Mouse (Mus musculus): ENCODE results near the gene Ube4b. TPM values are rescaled to one million over a fixed set of nuclear protein-coding genes. Genes with fewer than 3 reads are reported as not detected.

Gene Ube4b
- total RNA-seq, 2 experiments from 2014 or later: 17.5 to 26.4 TPM

DNA sequence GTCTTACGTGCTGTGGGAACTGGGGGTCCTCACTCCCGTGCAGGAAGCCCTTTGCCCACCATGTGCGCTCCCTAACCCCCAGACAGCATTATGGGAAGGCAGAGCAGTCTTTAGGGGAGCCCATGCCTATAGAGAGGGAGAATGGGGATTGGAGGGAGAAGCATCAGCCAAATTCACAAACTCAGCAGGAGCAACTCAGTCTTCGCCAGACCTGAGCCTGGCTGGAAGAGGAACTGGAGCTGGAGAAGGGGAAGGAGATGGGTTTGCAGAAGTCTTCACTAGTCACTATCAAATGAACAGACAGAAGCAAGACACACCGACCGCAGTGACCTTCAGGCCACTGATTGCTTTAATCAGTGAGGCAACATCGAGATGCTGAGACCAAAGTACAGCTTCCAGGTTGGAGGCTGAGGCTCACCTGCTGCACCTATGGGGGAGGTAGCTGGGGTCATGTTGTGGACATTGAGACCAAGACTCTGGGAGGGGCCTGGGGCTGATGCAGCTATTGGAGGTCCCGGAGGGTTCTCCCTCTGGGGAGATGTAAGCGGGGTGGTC, 28.3 kb downstream of the Ube4b start:
- no peak for ATAC-seq (replicated peaks; ENCODE audit: low FRiP score, poor library complexity, severe bottlenecking)

DNA sequence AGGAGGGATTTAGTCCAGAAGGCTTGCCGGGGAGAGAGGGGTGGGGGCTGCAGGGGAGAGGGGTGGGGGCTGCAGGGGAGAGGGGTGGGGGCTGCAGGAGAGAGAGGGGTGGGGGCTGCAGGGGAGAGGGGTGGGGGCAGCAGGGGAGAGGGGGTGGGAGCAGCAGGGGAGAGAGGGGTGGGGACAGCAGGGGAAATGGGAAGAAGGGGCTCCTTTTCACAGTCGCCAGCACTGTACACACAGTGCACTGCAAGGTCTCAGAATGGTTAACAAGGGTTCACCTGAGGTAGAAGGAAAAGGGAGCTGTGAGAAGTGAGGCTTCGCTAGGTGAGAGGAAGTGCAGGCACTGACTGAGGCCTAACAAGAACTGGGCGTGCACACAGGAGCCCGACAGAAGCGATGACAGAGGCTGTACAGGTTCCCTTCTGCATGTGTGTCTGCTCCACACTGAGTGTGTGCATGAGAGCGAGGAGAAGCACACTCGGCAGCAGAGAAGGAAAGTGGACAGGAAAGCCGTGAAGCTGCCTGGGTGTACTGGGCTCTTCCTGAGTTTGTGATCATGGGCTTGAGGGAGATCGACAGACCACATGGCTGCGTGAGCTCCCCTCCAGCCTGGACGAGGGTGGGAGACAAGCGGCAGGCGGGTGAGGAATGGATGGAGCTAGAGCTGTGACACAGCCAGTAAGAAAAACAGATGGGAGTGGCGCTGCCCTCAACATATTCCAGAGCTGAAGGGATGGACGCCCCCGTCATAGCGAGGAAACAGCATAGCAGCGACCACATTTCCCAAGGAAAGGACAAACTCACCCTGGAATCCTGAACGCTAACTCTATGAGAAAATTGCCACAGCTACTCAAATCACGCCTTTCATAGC, 29.9 kb downstream of the Ube4b start:
- no peak for ATAC-seq (replicated peaks; ENCODE audit: low FRiP score, poor library complexity, severe bottlenecking)

DNA sequence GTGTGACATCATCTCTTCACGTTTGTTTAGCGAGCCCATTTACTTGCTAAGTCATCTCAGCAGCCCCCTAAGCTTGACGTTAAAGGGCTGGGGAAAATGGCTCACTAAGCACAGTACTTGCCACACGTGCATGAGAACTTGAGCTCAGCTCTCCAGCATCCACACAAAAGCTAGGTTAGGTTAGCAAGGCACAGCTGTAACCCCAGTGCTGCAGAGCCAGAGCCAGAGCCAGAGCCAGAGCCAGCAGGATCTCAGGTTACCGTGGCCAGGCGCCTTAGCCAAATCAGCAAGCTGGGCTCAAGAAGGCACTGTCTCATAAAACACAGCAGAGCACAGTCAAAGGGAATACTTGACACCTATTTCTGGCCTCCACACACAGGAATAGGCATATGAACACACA, 31.0 kb downstream of the Ube4b start:
- ATAC-seq (replicated peaks; ENCODE audit: low FRiP score, poor library complexity, severe bottlenecking): no peak

DNA sequence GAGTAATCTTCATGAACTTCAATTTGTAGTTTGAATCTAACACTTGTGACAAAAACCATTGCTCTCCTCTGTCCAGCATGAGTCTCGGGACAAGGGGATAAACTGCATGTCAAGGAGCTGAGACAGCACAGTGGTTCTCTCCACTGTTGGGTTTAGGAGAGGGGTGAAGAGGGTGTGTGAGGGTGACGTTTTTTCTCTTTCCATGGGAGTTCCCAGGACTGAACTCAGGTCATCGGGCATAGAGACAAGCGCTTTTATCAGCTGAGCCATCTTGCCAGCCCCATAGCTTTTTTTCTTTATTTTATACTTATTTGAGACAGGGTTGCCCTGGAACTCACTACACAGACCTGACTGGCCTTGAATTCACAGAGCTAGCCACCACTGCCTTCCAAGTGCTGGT, 32.3 kb downstream of the Ube4b start:
- no peak for ATAC-seq (replicated peaks; ENCODE audit: low FRiP score, poor library complexity, severe bottlenecking)

- ATAC-seq (replicated peaks; ENCODE audit: low FRiP score, poor library complexity, severe bottlenecking): no peak
Measured at GRCm38 (mm10) chr4:149393311-149393995, 33.1 kb downstream of the Ube4b start.

GRCm38 (mm10) chr4:149392359-149392758, 34.2 kb downstream of the Ube4b start:
- no peak for ATAC-seq (replicated peaks; ENCODE audit: low FRiP score, poor library complexity, severe bottlenecking)

GRCm38 (mm10) chr4:149381001-149381400, 45.5 kb downstream of the Ube4b start:
- no peak for ATAC-seq (replicated peaks; ENCODE audit: low FRiP score, poor library complexity, severe bottlenecking)

- no peak for ATAC-seq (replicated peaks; ENCODE audit: low FRiP score, poor library complexity, severe bottlenecking)
Measured at GRCm38 (mm10) chr4:149379881-149380280, 46.7 kb downstream of the Ube4b start.

- no peak for ATAC-seq (replicated peaks; ENCODE audit: low FRiP score, poor library complexity, severe bottlenecking)
Measured at GRCm38 (mm10) chr4:149378819-149379218, 47.7 kb downstream of the Ube4b start.

GRCm38 (mm10) chr4:149376034-149376433, 50.5 kb downstream of the Ube4b start:
- ATAC-seq (replicated peaks; ENCODE audit: low FRiP score, poor library complexity, severe bottlenecking): no peak

GRCm38 (mm10) chr4:149374662-149375061, 51.9 kb downstream of the Ube4b start:
- ATAC-seq (replicated peaks; ENCODE audit: low FRiP score, poor library complexity, severe bottlenecking): 0 out of 2 replicates have a peak, but pooled peaks have one; percentile 27

DNA sequence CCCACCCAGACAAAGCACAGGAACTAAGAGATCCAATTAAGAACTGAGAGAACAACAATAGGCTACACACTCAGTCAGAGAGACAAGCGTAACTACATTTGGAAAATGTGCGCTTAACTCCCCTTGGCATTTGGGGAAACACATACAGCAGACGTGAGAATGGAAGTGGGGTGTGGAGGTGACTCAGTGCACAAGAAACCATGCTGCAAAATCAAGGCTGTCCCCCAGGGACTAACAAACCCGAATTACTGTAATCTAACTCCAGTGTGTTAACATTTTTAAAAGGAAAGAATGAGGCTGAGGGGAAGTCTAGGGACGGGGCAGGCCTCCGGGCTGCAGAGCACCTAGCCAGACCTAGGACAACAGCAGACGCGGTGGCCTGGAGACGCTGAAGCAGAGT, 52.6 kb downstream of the Ube4b start:
- no peak for ATAC-seq (replicated peaks; ENCODE audit: low FRiP score, poor library complexity, severe bottlenecking)

- ATAC-seq (replicated peaks; ENCODE audit: low FRiP score, poor library complexity, severe bottlenecking): no peak
Measured at GRCm38 (mm10) chr4:149373431-149373830, 53.1 kb downstream of the Ube4b start.

- no peak for ATAC-seq (replicated peaks; ENCODE audit: low FRiP score, poor library complexity, severe bottlenecking)
Measured at GRCm38 (mm10) chr4:149365702-149366370, 60.7 kb downstream of the Ube4b start.

DNA sequence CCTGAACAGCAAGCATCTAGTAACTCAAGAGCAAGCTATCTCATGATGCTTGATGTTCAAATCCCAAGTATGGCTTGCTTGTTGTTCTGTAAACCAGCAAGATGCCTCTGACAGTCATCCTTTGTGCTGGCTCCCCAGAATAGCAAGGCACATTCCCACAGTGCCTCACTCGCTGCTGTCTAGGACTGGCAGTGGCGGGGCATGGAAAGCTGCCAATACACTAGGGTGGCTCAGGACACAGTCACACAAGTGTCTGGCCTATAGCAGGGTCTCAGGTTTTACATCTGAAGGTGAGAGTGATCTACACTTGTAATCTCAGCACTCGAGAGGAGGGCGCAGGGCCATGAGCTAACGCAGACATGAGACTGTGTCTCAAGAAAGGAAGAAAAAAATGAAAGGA, 61.7 kb downstream of the Ube4b start:
- ATAC-seq (replicated peaks; ENCODE audit: low FRiP score, poor library complexity, severe bottlenecking): no peak

DNA sequence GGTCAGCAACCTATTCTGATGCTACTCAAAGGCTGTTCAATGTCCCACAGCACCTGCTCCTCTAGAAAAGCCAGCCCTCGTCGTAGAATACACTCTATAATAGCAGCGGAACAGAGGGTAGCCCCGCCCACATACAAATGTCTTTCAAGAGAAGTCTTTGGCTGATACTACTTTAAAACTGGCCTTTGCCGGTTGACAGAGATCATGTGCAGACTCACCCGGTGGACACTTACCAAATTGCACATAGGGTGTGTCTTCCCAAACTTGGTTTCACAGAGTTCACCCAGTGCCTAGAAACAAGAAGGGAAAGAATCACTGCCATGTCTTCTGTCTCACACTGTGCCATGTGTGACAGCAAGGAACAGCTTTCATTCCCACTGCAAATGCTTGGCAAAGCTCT, 65.5 kb downstream of the Ube4b start:
- ATAC-seq (replicated peaks; ENCODE audit: low FRiP score, poor library complexity, severe bottlenecking): no peak

GRCm38 (mm10) chr4:149360647-149361046, 65.9 kb downstream of the Ube4b start:
- ATAC-seq (replicated peaks; ENCODE audit: low FRiP score, poor library complexity, severe bottlenecking): no peak

GRCm38 (mm10) chr4:149357982-149358381, 68.6 kb downstream of the Ube4b start:
- no peak for ATAC-seq (replicated peaks; ENCODE audit: low FRiP score, poor library complexity, severe bottlenecking)

DNA sequence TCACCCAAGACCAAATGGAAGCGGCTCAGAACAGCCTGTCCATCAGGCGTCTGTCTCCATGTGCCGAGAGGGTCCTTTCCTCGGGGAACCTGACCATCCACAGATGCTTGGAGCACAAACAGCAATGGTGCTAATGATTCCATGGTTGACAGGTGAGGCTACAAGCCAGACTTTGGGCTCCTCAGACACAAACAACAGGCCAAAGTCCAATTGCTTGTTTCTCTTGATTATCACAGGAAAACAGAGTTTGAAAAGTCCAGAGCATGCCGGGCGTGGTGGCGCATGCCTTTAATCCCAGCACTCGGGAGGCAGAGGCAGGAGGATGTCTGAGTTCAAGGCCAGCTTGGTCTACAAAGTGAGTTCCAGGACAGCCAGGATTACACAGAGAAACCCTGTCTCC, 71.9 kb downstream of the Ube4b start:
- no peak for ATAC-seq (replicated peaks; ENCODE audit: low FRiP score, poor library complexity, severe bottlenecking)

DNA sequence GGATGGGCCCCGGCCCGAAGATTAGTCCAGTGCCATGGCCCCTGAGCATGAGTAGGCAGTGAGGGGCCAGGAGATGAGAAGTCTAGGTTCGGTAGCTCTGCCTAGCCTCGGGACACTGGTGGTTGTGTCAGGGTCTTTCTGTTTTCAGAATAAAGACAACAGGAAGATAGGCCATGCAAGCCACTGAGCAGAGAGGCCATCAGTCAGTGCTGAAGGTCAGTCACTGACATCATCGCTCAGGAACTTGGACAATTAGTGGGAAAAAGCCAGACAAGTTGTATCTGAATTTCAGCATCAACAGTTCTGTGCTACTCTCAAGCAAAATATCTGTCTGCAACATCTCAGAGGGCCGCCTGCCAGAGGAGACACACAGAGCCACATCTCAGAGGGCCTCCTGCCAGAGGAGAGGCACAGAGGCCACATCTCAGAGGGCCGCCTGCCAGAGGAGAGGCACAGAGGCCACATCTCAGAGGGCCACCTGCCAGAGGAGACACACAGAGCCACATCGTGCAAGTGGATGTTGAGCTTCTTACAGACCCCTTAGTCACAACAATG, 74.9 kb downstream of the Ube4b start:
- no peak for ATAC-seq (replicated peaks; ENCODE audit: low FRiP score, poor library complexity, severe bottlenecking)
